Mouse (Mus musculus): ENCODE data around the gene Cercam.

Gene Cercam

DNA sequence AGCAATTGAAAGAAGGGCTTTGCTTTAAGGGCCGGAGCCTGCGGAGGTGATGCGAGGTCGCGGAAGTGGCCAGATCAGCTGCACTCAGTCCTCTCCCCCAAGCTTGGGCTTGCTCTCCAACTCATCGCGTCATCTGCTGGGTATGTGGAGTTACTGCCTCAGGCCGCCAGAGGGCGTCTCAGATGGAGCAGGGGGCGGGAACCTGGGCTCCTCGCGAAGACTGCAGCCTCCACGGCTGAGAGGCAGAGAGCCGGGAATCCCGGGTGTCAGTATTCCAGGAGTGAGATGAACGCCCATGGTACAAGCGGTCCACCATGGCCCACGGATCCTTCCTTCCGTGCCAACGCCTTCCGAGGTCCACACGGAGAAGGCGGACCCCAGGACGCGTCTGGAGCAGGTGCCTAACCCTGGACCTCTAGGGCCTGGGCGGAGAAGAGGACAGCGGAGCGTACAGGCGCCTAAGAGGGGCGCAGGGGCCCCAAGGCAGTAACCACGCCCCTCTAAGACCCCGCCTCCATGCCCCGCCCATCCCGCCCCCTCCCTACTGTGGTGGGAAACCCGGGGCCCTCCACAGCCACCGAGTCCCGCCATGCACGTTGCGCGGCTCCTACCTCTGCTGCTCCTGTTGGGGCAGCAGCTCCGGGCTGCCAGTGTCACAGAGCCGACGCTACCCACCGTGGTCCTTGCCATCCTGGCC, at the start of gene Cercam:
Gene Cercam (plus strand): TSS at position 216 of the 697 bp plus-strand sequence.
- DNase-seq (ENCODE audit: low read depth, low spot score), result peak; percentile 95

DNA sequence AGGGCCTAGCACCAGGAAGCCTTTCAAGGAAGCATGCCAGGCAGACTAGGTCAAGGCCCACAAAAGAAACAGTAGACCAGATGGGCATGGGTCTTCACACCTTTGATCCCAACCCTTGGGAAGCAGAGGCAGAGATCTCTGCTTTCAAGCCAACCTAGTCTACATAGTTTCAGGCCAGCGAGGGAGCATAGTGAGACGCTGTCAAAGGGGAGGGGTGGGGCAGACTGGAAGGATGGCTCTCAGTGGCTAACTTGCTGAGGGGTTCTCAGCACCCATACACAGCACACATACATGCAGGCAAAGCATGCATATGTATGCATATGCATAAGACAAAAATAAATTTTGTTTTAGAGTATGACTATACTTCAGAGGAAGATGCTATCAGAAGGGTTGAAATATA, 49.6 kb upstream of the Cercam start:
- no peak for DNase-seq (ENCODE audit: low read depth, low spot score)

DNA sequence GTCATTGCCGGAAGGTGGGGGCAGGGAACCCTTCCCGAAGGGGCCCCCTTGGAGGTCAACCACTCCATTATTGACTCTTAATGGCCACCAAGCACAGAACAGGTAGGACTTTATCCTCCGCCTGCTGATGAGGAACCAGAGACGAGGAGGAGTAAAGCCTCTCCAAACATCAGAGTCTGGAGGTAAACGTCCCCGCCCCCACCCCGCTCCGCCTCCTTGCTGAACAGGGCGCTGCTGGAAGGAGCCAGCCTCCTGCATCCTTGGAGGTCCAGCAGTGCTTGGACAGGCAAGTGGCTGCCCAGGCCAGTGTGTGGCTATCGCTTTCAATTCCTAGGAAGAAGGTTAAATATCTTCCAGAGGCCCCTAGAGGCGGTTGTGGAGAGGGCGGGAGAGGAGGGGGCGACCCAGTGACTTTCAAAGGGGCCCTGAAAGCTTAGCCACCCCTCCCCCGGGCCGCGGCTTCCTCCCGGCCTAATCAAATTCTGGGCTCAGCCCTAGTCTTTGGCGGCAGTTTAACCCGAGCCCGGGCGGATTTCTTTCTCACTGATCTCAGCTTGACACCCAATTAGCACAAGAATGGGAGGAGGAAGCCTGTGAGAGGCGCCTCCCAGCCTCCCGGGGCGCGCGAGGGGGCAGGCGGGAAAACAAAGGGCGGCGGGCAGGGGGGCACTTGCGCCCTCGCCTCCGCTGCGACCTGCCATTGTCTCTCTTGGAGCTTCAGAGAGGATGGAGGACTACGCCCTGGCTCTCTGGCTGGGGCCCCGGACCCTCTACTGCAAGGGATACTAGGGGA, 48.7 kb upstream of the Cercam start, which contains the start of gene Urm1:
Gene Urm1 (plus strand): TSS at position 51 of the 793 bp plus-strand sequence.
- peak; percentile 99 for DNase-seq (ENCODE audit: low read depth, low spot score)

DNA sequence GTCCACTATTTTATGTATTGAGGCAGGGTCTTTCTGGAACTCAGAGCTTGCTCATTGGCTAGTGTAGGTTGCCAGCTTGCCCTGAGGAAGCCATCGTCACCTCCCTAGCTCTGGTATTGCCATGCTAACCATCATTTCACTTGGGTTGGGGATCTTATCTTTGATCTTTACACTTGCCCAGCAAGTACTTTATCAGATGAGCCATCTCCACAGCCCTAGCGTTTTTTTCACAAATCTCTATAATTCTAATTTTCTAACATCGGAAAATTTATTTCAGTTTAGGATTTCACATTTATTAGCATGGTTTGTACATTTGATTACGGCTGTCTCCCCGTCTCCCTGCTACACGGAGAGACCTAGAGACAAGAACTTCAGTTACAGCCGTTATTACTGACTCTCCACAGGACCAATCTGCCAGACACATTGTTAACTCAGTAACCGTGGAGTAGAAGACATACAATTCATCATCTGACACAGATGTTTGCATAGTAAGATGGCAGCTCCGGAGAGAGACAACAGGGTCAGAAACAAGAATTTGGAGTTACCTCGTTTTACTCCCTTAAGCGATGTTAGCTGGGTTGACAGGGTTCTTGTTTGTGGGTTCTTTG, 42.5 kb upstream of the Cercam start:
- no peak for DNase-seq (ENCODE audit: low read depth, low spot score)

DNA sequence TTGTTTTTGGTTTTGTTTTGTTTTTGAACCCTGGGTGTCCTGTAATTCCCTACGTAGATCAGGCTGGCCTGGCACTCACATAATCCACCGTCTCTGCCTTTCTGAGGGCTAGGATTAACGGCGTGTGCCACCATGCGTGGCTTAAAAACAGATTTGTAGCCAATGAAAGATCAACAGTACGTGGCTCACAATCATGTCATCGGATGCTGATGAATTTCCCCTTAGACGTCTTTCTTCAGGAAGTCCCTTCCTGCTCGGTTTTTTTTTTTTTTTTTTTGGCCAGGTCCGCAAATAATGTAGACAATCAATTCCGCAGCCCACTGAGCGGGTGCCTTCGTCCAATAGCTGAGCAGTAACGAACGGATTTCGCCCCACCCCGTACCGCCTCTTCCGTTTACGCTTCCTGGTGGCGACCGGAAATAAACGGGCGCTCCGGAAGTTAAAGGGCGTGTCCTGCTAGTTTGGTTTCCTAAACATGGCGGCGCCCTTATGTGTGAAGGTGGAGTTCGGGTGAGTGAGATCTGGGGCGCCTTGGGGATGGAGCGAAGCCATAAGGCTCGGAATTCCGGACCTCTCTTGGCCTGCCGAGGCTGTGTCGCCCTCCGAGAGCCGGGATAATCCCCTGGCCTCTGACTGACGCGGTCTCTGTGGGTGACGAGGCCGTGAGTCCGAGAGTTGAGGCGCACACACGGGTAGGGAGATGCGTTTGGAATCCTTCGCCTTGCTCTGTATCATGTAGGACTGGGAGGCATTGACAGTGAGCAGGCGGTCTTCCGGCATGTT, 41.8 kb upstream of the Cercam start:
- peak; percentile 99 for DNase-seq (ENCODE audit: low read depth, low spot score)

DNA sequence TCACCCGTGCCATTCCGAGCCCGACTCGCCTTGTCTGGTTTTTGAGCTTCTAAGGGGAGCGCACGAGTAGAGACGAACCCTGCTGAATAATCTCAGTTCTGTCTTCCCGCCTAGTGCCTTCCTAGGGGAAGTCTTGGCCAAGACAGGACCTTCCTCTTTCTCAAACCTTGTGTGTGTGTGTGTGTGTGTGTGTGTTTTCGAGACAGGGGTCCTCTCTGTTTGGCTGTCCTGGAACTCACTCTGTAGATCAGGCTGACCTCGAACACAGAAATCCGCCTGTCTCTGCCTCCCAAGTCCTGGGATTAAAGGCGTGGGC, 41.3 kb upstream of the Cercam start:
- DNase-seq (ENCODE audit: low read depth, low spot score), result no peak

DNA sequence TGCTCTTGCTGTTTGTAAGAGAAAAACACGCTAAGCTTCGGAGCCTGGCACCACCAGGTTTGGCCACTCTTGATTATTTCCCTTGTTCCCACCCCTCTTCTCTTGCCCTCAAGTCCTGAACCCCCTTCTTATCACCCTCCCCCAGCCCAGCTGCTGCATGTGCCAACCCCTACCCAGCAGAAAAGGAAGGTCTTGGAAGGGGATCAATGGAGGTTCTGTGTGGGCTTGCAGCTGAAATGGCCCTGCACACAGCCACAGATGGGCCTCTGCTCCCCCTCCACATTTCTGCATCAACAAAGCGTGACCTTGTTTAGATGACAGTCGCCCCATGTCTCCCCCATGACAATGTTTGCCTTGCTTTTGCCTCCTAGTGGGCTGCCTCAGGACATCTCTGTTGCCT, 37.9 kb upstream of the Cercam start:
- DNase-seq (ENCODE audit: low read depth, low spot score), result no peak

DNA sequence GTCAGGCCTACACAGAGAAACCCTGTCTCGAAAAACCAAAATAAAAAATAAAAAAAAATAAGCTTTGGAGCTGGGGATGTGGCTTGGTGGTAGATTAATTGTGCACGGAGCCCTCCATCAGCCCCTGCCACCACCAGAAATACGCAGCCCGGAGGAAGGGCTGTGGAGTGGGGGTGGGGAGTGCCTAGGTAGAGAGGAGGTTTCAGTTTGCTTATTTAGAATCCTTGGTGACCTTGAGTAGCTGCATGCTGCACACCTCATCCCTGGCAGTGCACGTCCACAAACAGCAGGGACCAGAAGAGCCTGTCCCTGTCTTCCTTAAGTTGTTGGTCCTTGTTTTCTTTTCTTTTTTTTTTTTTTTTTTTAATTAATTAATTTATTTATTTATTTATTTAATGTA, 35.2 kb upstream of the Cercam start:
- DNase-seq (ENCODE audit: low read depth, low spot score), result no peak

DNA sequence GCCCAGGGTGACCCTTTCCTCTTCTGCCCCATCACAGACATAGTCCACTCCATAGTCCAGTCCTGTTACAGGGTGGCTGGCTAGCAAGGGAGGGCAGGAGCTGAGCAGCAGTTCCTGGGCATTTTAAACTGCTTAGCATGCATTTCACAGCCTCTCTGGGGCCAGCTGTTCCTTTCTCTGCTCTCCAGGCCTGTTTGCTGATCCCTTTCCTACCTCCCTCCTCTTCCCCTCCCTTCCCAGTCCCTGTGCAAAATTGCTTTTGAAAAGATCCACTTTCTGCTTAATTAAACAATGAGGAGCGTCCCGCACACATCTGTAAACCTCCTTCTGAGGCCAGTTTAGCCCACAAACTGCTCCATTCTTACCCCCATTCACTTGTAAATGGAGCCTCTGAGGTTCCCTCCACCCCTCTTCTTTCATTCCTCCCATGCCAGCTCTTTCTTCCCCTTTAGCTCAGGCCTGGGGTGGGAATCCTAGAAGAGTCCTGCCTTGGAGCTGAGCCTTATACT, 33.5 kb upstream of the Cercam start:
- DNase-seq (ENCODE audit: low read depth, low spot score), result peak; percentile 95

DNA sequence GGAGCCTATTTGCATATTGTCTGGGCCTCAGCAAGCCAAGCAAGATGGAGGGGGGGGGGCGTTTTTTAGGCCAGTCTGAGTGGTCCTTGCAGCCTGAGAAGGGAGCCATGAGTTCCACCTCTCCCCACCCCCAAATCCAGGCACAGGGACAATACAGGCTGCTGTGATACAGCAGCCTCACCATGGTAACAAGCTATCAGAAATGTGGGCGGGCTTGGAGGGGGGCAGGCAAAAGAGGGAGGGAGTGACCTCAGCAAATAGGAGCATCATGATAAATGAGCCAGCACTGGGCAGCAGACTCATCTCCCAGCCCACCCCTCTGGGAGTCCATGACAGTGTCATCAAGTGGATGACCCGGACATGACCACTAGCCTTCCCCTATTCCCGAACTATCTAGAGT, 29.5 kb upstream of the Cercam start:
- no peak for DNase-seq (ENCODE audit: low read depth, low spot score)

DNA sequence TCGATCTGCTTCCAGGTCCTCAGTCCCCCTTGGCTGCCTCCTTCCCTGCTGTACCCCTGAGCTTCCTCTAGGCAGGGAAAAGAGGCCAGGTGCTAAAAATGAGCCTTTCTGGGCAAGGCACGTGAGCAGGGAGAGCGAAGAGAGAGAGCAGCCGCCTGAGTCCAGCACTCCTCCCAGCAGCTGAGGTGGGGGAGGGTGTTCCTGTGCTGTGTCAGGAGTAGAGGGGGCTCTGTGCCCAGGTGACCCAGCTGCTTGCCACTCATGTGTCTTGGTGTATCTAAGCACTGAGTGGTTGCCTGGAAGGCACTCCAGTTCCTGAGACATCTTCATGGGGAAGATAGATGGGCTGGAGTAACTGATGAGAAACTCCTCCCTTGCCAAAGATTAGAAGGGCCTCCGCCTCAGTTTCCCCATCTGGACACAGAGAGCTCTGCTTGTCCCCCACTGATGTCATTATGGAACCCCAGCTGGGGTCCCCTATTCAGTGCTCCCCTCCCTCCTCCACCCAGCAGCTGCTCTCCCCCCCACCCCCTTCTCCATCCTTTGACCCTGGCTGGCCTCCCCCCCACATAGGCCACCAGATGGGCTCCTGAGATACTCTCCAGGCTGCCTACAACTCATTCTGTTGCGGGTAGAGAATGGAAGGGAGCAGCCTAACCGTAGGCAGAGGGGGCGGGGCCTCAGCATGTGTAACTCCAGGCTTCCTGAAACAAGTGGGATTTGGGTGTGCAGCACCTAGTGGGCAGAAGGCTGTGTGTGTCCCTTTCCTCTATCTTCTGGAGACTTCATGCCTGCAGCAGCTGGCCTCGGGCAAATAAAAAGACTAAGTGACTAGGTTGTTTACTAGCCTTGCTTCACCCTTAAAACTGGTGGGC, 25.5 kb upstream of the Cercam start:
- DNase-seq (ENCODE audit: low read depth, low spot score), result peak; percentile 58

DNA sequence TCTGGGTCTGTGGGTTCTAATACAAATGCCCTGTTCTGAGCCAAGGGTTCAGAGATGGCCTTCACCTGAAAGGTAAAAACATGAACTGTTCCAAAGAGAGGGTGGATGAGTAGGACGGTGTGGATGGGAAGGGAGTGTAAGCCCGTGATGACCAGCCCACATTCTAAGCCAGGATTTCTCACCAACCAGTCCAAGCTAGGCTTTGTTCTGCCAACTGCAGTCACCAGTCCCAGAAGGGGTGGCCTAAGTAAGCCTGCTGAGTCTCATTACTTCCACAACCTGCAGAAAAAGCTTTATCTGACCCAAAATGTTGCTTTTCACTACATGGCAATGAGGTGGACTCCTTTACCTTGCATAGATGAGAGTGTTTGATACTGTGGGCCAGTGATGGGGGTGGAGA, 24.8 kb upstream of the Cercam start:
- no peak for DNase-seq (ENCODE audit: low read depth, low spot score)

DNA sequence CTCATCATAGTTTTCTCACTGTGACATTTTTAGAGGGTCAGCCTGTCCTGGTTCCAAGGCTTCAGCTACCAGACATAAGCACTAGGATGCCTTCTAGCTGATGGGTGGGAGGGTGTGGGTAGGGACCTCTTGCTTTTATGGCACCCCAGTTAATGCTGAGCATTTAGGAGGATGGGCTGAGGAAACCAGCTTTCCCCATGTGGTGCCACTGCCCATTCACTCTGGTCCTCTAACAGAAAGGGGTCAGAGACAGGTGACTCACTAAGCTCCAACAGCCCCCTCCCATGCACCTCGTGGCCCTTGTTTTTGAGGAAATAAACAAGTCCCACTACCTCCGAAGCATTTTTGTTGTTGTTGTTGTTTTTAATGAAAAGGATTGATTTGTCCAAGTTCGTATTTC, 24.3 kb upstream of the Cercam start:
- DNase-seq (ENCODE audit: low read depth, low spot score), result no peak

DNA sequence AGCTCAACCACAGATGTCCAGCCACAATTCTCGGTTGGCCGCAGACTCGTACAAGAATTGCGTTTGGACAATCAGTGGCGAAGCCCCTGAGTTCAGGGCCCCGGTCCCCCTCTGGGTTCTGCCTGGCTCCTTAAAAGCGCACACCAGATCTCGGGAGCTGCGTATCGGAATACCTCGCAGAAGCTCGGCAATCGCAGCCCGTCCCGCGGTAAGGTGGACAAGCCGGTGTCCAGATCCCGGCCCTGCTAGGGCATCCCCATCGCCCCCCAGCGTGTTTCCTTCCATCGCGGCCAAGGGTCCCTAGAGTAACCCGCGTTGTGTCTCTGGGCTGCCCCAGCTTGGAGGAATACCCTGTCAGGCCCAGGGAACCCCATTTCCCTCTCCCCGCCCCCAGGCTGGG, 23.3 kb upstream of the Cercam start:
- DNase-seq (ENCODE audit: low read depth, low spot score), result no peak

DNA sequence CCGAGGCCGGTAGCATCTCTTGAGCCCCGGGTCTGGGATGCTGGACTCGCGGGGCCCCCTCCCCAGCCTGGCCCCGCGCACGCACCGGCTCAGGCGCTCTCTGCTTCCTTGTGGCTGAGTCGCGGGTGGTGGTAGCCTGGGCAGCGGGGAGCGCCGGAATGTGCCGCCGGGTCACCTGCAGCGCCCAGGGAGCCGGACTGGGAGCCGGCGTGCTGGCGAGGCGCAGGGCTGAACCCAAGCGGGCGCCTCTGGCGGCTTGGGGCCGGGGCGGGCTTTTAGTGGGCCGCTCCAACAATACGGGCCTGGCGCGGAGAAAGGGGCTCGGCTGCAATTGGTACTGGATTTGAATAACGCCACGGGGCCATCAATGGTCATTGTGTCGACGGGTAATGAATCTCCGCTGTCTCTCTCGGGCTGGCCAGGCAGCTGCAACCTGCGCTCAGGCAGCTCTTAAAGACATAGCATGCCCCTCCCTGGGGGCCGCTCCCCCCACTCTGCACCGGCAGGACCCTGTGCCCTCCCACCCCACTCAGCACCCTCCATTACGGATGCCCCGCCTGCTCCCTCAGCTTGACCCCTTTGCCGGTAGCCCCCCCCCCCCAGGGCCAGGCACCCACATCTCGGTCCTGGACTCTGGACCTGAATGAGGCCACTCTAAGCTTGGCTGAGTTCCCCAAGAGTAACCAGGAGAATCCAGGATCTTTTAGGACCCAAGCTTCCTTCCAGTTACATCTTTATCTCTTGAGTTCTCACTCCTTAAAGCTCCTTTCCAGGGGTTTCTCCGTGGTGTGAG, 22.7 kb upstream of the Cercam start:
- peak; percentile 53 for DNase-seq (ENCODE audit: low read depth, low spot score)

DNA sequence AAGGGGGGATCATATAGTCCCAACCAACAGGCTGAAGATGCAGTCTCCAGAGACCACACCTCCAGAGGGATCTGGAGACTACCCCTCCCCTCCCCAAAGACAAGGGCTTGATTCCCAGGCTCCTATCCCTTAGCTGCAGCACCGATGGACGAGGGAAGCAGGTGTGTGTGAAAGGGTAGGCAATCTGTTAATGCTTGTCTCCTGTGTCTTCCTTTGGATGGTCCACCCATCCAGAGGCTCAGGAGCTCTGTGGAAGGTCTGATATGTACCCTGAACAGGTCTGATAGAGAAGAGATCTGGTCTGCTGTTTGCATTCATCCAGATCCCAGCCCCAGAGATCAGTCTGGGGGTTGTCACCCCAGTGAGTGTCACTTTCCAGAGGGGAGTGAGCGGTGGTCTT, 22.1 kb upstream of the Cercam start:
- no peak for DNase-seq (ENCODE audit: low read depth, low spot score)

DNA sequence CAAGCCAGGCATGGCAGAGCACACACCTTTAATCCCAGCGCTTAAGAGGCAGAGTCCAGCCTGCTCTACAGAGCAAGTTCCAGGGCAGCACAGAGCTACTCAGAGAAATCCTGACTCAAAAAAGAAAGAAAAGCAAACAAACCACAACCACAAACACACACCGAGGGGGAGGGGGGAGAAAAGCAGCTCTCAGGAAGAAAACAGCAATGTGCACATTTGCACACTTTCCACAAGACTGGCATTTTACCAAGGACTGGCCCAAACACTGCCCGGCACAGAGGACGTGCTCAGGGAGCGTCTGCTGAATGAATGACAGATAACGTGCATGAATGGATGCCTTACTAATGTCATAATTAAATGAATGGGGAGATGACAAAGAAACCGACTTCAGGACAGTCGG, 19.9 kb upstream of the Cercam start:
- no peak for DNase-seq (ENCODE audit: low read depth, low spot score)

DNA sequence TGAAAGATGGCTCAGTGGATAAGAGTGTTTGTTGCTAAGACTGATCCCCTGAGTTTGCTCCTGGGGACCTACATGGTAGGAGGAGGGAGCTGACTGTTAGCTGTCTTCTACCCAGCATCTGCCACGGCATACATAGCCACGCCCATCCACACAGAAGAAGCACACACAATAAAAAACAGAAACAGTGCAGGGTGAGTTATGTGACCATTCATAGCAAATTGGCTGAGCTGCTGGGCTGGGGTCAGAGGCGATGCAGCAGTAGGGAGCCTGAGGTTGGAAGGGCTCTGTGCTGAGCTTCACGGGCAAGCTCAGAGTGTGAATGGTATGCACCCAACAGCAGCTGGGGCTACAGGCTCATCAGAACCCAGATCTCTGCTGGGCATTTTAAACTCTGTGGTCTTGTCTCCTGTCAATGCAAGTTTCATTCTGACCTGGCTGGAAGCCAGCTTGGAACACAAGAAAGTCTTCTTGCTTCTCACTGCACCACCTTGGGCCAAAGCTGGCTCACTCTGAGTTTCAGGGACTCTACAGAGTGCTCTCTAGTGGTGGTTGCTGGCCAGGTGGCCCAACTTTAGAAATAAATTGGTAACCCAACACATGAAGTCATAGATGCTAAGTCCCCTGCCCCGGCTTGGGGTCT, 19.0 kb upstream of the Cercam start:
- no peak for DNase-seq (ENCODE audit: low read depth, low spot score)

DNA sequence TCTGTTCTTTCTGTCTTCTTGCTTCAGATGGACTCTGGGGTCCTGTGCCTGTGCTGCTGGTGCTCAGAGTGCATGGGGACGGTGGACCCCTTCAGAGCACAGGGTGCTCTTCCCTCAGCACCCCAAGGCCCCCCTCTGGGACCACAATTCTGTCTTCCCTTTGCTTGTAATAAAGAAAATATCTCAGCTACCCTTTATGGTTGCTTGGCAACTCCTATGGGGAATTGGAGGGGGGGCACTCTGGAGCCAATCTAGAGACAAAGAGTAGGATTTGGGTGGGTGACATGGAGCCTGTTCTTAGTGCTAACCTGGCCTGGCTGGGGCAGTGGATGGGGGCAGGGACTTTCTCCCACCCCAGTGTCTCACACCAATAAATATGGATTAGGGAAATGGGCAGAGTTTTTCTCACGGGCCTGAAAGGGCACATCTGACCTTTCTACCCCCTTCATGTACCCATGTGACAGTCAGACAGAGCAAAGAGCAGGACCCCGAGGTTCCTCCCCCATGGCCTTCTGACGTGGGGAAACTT, 15.9 kb upstream of the Cercam start:
- DNase-seq (ENCODE audit: low read depth, low spot score), result no peak
